Mouse (Mus musculus) embryo, embryonic 10 days (tissue): ENCODE measurements around the gene Maml3.

Source experiments
- DNase-seq: peaks from one replicate; pipeline ENCODE4 v3.0.0-alpha.2; 2015; ENCODE audit warnings: low spot score

Gene Maml3

DNA sequence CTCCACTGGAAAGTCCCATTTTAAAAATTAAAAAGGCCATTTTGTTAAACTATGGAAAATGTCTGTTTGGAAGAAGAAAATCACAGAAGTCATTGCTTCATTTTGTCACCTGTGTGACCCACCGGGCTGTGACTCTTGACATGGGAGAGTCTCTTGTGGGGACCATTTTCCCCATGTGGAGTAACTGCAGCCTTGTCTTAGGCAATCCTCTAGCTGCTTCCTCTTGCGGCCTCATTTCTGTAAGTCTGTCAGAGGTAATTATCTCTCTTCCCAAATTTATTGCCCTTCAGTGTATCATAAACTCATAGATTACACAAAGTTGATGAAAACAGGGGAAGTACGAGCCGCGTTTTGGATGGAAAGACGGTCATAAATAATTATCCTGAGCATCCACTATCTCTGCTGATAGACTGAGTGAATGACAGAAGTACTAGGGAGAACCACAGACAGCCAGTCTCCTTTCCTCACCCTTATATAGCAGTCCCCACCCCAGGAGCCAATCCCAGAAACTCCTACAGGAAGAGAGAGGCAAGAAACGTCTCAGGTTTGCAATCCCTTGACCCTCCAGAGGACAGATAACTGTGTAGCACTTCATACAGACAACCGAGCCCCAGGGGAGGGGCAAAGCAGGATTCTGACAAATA is 14.5 kb downstream of the Maml3 start:
- no peak for DNase-seq

GRCm38 (mm10) chr3:52088458-52089341 is 16.2 kb downstream of the Maml3 start:
- peak; percentile 82 for DNase-seq

- no peak for DNase-seq
These were observed 17.1 kb downstream of the Maml3 start for GRCm38 (mm10) chr3:52087636-52088280.

DNA sequence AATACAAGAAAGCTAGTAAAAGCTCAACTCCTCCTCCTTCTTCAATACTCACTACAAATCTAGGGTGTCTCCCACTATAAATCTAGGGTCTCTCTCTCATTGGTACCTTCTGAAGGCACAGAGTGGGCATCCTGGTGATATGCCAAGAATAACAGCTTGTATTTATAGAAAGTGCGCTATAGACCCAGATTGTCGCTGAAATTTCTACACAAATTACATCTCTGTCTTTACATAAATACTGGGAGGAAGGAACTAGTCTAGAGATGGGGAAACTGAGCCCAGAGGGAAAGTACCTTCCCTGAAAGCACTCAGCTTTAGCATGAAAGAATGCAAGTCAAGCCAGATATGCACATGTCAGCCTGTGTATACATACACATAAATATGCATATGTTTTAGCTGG is 26.1 kb downstream of the Maml3 start:
- no peak for DNase-seq

- DNase-seq, result no peak
These were observed 30.9 kb downstream of the Maml3 start for GRCm38 (mm10) chr3:52073959-52074358.

DNA sequence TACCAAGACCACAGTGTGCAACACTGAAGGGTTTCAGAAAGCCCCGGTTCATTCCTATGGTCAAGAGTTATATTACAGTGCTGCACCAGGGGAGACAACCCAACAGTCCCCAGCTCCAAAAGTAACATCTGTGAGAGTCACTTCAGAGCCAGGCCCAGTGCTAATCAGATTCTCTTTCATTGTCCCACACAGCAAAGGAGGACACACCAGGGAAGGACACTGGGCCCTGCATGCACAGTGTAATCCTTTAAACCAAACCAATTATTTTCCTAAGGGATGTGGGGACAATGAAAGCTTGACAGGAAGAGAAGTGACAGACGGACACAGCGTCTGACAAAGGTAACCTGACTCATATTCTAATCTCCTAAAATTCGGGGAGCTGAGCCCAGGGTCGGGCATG is 32.9 kb downstream of the Maml3 start:
- DNase-seq, result no peak

DNA sequence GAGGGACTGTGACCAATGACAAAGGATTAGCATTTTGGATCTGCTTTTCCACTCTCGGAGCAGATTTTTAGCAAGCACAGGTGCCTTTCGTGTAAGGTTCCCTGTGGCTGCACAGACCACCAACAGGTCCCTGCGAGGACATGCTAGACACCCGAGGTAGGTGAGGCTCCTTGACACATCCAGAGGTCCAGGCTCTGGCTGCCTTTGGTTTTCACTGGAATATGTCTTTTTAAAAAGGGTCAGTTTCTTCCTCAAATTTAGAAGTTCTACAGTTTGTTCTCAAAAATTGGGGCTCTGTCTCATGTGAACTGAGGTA is 34.8 kb downstream of the Maml3 start:
- DNase-seq, result no peak

DNA sequence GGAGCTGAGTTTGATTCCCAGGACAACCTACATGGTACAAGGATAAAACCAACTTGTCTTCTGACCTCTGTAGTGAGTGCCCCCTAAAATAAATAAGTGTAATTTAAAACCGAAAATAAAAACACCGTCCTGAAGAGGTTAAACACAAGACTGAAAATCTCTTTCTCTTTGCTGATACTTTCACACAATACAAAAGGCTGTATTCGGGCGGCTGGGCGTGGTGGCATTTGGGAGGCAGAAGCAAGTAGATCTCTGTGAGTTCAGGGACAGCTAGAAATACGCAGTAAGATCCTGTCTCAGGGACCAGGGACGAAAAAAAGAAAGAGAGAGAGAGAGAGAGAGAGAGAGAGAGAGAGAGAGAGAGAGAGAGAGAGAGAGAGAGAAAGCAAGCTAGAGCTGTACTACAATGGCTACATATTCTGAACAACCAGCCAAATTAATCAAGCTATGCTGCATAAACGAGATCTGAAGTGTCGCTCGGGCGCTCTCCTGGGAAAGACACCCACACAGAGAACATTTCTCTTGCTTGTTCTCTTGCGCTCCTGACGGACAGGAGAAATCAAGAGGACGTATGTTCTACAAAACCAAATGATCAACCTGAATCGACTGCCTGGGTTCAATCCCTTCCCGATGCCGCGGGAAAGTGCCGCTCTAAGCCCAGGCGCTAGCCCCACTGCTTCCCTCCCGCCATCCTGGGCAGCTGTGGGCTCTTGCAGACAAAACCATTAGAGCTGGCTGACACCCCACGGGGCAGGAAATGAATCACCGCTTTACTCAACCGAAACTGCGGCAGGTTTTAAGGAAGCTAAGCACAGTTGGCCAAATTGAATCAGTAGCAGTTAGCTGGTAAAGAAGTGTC is 35.3 kb downstream of the Maml3 start:
- DNase-seq, result peak; percentile 82

GRCm38 (mm10) chr3:52068885-52069284 is 36.0 kb downstream of the Maml3 start:
- DNase-seq, result no peak

DNA sequence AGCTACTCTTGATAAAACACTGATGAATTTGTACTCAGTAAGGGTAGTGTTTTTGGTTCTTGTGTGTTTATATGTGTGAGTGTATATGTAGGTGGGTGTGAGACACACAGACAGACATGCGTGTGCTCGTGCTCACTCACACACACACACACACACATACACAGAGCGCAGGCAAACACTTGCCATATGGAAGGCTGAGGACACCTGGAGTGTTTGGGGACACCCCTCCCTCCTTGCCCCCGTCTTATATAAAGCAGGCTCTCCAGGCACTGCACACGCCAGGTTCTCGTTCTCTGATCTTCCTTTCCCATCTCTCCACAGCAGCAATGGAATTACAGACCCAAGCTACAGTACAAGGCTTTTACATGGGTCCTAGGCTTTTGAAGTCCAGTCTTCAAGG is 37.7 kb downstream of the Maml3 start:
- DNase-seq, result no peak

DNA sequence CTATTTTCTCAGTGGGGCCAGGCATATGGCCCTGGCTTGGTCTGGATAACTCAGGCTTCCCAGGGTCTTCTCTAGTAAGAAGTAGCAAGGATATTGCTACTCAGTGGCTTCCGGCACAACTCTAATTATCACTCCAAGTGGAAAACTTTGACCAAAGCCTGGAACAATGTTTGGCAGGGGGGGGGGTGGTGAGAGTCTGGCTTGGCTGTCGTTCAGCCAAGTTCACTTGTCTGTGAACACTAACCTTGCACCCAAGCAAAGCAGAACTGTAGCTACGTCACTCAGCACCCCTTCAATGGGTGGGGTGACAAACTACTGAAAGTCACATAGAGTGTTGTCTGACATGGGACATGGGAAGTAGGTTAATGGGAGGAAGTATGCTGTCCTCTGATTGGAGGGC is 38.7 kb downstream of the Maml3 start:
- DNase-seq, result no peak

DNA sequence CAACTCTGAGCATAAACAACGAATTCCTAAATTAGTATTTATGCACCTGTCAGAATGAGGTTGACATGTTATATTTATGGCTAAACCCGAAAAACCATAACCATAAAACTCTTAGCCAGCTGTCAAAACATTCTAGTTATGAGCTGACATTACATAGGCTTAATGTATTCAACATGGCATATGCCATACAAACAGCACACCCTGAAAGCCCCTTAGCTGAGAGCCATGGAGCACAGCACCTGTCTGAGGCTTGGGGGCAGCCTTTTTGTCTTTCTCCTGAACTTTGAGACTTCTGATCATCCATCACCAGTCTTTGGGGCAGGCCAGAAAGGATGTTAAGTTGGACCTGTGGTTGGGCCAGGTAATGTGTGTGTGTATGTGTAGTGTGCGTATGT is 41.6 kb downstream of the Maml3 start:
- DNase-seq, result no peak

DNA sequence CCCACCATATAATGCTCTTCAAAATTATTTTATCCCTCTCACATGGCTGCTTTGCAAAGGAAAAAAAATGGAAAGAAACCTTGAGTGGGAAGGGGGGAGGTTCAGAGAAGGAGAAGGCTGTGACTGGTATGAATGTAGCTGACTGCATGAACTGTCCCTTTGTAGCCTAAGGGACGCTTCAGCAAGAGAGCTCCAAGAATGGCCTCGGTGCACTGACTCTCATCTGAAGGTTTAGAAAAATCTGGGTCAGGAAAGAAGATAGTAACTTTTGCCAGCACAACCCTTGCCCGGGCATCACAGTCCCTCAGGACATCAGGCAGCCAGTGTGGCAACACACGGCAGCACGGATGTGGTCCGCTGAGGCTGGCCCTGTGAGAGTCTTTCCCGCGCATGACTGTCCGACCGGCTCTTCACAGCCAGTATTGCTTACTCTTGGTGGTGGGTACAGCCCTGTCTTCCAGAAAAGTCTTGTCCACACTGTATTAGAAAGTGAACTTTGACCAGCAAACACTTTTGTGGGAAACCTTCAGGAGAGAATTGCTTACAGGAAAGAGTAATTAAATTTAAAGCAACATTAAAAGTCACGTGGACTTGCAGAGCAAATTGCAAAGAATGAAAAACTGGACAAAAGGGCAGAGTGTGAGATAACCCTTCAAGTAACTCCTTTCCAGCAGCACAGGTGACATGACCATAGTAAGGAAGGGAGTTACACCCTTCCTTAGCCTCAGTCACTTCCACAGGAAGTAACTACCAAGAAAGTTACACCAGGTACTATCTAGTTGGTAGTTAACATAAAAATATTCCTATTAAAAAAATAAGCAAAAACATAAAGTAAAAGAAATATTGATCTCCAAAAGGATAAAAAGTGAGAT is 42.3 kb downstream of the Maml3 start:
- DNase-seq, result no peak

DNA sequence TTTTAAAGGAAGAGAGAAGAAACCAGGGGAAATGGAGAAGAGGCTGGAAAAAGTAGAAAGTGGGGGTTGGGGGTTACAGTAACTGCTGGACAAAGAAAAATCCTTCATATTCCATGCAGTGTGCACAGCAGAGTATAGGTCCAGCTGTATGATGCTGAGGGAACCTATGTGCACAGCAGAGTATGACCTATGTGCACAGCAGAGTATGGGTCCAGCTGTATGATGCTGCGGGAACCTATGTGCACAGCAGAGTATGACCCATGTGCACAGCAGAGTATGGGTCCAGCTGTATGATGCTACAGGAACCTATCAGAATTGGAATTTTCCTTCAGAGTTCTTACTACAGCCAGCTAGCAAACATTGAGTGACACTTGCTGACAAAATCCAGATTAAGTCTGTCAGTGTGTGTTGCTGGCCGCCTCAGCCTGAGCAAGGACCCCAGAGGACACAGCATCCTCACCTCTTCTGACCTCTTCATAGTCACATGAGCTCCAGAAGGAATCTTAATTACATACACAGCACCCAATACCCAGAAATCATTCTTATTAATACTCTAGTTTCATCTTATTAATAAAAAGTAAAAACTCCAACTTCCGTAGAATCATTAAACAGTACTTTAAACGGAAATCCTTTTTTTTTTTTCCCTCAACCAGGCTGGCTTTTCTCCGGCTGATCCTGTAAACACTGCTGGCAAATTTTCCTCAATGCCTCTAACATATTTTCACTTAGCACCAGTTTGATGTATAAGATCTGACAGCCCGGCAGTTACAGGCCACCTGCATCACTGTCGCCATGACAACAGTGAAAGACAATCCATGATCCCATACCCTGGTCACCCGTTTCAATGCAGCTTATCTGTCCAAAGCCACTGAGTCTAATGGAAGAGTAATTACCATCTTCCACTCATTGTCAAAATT is 43.1 kb downstream of the Maml3 start:
- DNase-seq, result peak; percentile 79

GRCm38 (mm10) chr3:52060886-52061285 is 44.0 kb downstream of the Maml3 start:
- DNase-seq, result no peak

- DNase-seq, result no peak
These were observed 53.1 kb downstream of the Maml3 start for GRCm38 (mm10) chr3:52051801-52052200.

DNA sequence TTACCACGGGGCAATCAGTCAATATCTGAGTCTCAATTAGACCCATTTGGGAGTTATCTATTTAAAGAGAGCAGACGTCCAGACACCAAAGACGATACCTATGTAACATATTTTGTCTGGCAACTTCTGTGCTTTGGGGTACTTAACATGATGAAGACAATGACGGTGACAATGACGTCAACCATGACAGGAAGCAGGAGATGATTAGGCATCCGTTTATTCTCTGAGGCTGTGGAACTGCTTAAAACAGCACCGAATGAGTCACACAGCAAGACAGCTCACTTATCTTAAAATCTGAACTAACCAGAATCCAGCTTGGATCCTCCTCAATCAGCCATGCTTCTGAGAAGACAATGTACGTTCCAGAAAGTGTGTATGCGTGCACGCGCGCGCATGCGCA is 56.8 kb downstream of the Maml3 start:
- no peak for DNase-seq

- no peak for DNase-seq
These were observed 57.3 kb downstream of the Maml3 start for GRCm38 (mm10) chr3:52047537-52047936.

DNA sequence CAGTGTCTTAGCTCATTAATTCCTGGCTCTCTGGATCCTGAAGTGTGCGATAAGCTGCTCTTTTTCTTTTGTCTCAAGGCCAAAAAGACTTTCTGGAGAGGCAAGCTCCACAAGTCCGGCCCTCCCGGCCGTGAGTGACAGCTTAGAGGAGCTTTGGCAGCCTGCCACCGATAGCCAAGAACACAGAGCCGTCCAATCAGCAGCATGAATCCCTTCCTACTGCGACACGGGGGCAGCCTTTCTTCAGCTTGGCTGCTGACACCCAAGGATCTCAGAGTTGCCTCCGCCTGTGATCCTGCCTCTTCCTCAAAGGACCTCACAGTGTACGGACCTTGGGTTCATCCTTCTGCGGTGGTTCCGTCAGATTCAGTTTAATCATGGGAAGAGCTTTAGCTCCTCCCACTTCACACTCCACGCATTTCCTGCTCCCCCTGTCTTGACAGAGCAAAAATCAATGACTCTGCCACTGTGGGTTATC is 57.9 kb downstream of the Maml3 start:
- peak; percentile 97 for DNase-seq
